Mouse (Mus musculus): ENCODE measurements at regions not wholly inside any gene's neighbourhood (a gene's known extent, or its start where the extent isn't known, plus 50 kb on each side); places are given as distances from the start of the nearest gene placed in this dataset.

- TF ChIP-seq CTCF (IDR thresholded peaks at IDR 0.05) = no peak
- no peak for DNase-seq (ENCODE audit: low read depth, low spot score)
- in situ Hi-C loops (cut with MboI; ENCODE audit: low pct_unique_long_range_greater_than_20kb) = no loop called here
- ChIA-PET CTCF (interaction anchor here (0.8 to 1.9 kb wide), 4 partner anchors 8 to 17 kb away, joined by 3 to 6 read pairs (median 4); no protein-coding TSS in a partner anchor), POLR2A (no interaction called here)
- no peaks in the 10 kb centered on the region for H3K27me3 ChIP-seq
- no peak for ATAC-seq
Measured at GRCm38 (mm10) chr13:101450501-101450900, 317.5 kb downstream of the Pik3r1 start.

DNA sequence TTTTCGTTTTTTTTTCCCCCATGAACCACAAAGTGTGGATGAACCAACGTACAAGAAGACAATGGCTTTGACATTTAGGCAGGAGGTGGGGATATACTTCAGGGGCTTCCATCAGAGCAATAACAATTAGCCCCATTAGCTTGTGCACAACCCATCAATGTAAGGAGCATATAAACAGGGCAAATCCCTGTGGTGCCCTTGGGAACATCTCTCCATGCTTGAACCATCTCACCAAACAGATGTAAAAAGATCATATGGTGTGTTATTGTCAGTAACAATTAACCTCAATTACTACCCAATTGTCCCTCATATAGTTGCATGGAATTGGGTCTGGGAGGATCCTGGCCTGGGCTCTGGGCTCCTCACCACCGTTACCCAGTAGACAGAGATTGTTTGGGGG, 328.5 kb downstream of the Pik3r1 start:
- ATAC-seq = no peak
- ChIA-PET POLR2A (no interaction called here), CTCF (interaction anchor here (1.3 to 1.5 kb wide), 2 partner anchors 11 to 13 kb away, joined by 3 to 6 read pairs; no protein-coding TSS in a partner anchor)
- TF ChIP-seq CTCF (IDR thresholded peaks at IDR 0.05) = no peak
- in situ Hi-C loops (cut with MboI; ENCODE audit: low pct_unique_long_range_greater_than_20kb) = no loop called here
- no peaks in the 10 kb centered on the region for H3K27me3 ChIP-seq
- DNase-seq (ENCODE audit: low read depth, low spot score) = no peak

DNA sequence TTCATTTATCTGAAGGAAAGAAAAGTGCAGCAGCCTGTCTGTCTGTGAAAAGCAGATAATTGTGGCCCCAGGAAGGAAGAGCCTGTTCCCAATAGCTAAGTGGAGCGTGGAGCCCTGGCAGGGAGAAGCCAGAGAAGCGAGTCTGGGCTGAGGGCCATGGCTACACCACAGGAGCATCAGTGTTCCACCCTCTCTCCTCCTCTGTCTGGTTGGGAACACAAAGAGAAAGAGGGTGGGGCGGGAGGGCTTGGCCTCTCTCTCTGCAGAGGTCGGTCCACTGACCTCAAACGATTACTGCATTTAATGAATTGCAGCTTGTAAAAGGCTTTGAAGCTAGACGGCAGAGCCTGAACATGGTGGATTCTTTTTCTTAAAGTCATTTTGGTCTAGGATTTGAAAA, 329.0 kb downstream of the Pik3r1 start:
- DNase-seq (ENCODE audit: low read depth, low spot score) (no peak), ATAC-seq (no peak)
- ChIA-PET POLR2A (no interaction called here), CTCF (interaction anchor here (1.3 to 1.5 kb wide), 2 partner anchors 11 to 13 kb away, joined by 3 to 6 read pairs; no protein-coding TSS in a partner anchor)
- in situ Hi-C loops (cut with MboI; ENCODE audit: low pct_unique_long_range_greater_than_20kb) = no loop called here
- H3K27me3 ChIP-seq = no peaks in the 10 kb centered on the region
- TF ChIP-seq CTCF (IDR thresholded peaks at IDR 0.05) = no peak

- ChIA-PET POLR2A (interaction anchor here (0.9 kb wide), 1 partner anchor 10 kb away, joined by 3 read pairs; no protein-coding TSS in a partner anchor), CTCF (interaction anchor here (0.8 to 1.2 kb wide), 3 partner anchors 9 to 32 kb away, joined by 3 to 4 read pairs (median 3); no protein-coding TSS in a partner anchor)
- in situ Hi-C loops (cut with MboI; ENCODE audit: low pct_unique_long_range_greater_than_20kb) = no loop called here
- no peaks in the 10 kb centered on the region for H3K27me3 ChIP-seq
- no peak for TF ChIP-seq CTCF (IDR thresholded peaks at IDR 0.05)
- ATAC-seq = no peak
- DNase-seq (ENCODE audit: low read depth, low spot score) = no peak
Measured at GRCm38 (mm10) chr13:101433162-101433561, 334.9 kb downstream of the Pik3r1 start.

GRCm38 (mm10) chr13:101427426-101428221, 340.4 kb downstream of the Pik3r1 start:
- ChIA-PET CTCF (interaction anchor here (1.1 to 1.8 kb wide), 3 partner anchors 38 to 530 kb away, joined by 3 to 4 read pairs (median 3); no protein-coding TSS in a partner anchor), POLR2A (interaction anchor here (0.6 to 0.8 kb wide), 4 partner anchors 219 to 530 kb away, joined by 3 to 5 read pairs (median 4); no protein-coding TSS in a partner anchor)
- no peak for TF ChIP-seq CTCF (IDR thresholded peaks at IDR 0.05)
- ATAC-seq (peak; percentile 95), DNase-seq (ENCODE audit: low read depth, low spot score) (peak; percentile 99)
- in situ Hi-C loops (cut with MboI; ENCODE audit: low pct_unique_long_range_greater_than_20kb) = loop anchor here (10.0 kb wide), 1 partner anchor 267 kb away; no protein-coding TSS in a partner anchor
- H3K27me3 ChIP-seq = no peaks in the 10 kb centered on the region

- no peak for TF ChIP-seq CTCF (IDR thresholded peaks at IDR 0.05)
- no peaks in the 10 kb centered on the region for H3K27me3 ChIP-seq
- in situ Hi-C loops (cut with MboI; ENCODE audit: low pct_unique_long_range_greater_than_20kb) = loop anchor here (10.0 kb wide), 1 partner anchor 268 kb away; no protein-coding TSS in a partner anchor
- ChIA-PET CTCF (no interaction called here), POLR2A (interaction anchor here (0.6 kb wide), 1 partner anchor 19 kb away, joined by 3 read pairs; no protein-coding TSS in a partner anchor)
- ATAC-seq (no peak), DNase-seq (ENCODE audit: low read depth, low spot score) (no peak)
Measured at GRCm38 (mm10) chr13:101426461-101426860, 341.6 kb downstream of the Pik3r1 start.

- DNase-seq (ENCODE audit: low read depth, low spot score) (no peak), ATAC-seq (no peak)
- in situ Hi-C loops (cut with MboI; ENCODE audit: low pct_unique_long_range_greater_than_20kb) = loop anchor here (10.0 kb wide), 1 partner anchor 273 kb away; no protein-coding TSS in a partner anchor
- no peak for TF ChIP-seq CTCF (IDR thresholded peaks at IDR 0.05)
- POLR2A ChIA-PET = no interaction called here
- no peaks in the 10 kb centered on the region for H3K27me3 ChIP-seq
- CTCF ChIA-PET = no interaction called here
Measured at GRCm38 (mm10) chr13:101422082-101422481, 345.9 kb downstream of the Pik3r1 start.

- ChIA-PET POLR2A (no interaction called here), CTCF (interaction anchor here (1.2 kb wide), 1 partner anchor 16 kb away, joined by 3 read pairs; no protein-coding TSS in a partner anchor)
- DNase-seq (ENCODE audit: low read depth, low spot score) = no peak
- no peaks in the 10 kb centered on the region for H3K27me3 ChIP-seq
- in situ Hi-C loops (cut with MboI; ENCODE audit: low pct_unique_long_range_greater_than_20kb) = loop anchor here (10.0 kb wide), 2 partner anchors 275 to 485 kb away; no protein-coding TSS in a partner anchor
- no peak for ATAC-seq
- TF ChIP-seq CTCF (IDR thresholded peaks at IDR 0.05) = no peak
Measured at GRCm38 (mm10) chr13:101419457-101420025, 348.5 kb downstream of the Pik3r1 start.

GRCm38 (mm10) chr13:101418272-101418671, 349.7 kb downstream of the Pik3r1 start:
- CTCF ChIA-PET = interaction anchor here (0.9 kb wide), 1 partner anchor 14 kb away, joined by 3 read pairs; no protein-coding TSS in a partner anchor

DNA sequence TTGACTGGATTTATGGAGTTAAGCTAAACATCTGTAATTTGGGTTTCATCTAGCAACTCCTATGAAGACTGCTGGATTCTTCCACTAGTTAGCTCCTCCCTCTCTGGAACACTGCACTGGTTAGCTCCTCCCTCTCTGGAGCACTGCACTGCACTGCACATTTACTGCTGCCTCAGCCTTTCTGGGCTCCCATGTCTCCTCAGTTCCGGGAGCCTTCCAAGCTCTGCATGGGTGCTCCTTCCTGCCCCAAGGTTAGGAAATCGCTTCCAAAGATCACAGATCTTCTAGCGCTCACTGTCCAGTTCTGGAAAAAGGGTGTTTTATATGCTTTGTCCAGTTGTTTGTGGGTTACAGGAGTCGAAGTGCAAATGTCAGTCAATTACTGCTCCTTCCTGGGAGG, 359.1 kb downstream of the Pik3r1 start:
- in situ Hi-C loops (cut with MboI; ENCODE audit: low pct_unique_long_range_greater_than_20kb) = no loop called here
- ATAC-seq (no peak), DNase-seq (ENCODE audit: low read depth, low spot score) (no peak)
- ChIA-PET CTCF (no interaction called here), POLR2A (no interaction called here)
- H3K27me3 ChIP-seq = no peaks in the 10 kb centered on the region
- TF ChIP-seq CTCF (IDR thresholded peaks at IDR 0.05) = no peak

More at GRCm38 (mm10) chr13:101418272-101418671, 349.7 kb downstream of the Pik3r1 start:
- POLR2A ChIA-PET = no interaction called here
- DNase-seq (ENCODE audit: low read depth, low spot score) (no peak), ATAC-seq (no peak)
- no peak for TF ChIP-seq CTCF (IDR thresholded peaks at IDR 0.05)
- no peaks in the 10 kb centered on the region for H3K27me3 ChIP-seq
- in situ Hi-C loops (cut with MboI; ENCODE audit: low pct_unique_long_range_greater_than_20kb) = loop anchor here (10.0 kb wide), 1 partner anchor 483 kb away; no protein-coding TSS in a partner anchor

Data from Patski (cell line).